Mouse (Mus musculus) kidney, adult 9 months (tissue): ENCODE results near the gene Scd3.
A peak's percentile ranks its signal among the peaks of the same experiment; 100 is the strongest.

Experiments used
- DNase-seq: peaks from one replicate; pipeline ENCODE4 v3.0.0; 2022

Gene Scd3

GRCm38 (mm10) chr19:44203015-44203564 lies at the start of gene Scd3:
Gene Scd3 (plus strand): TSS chr19:44203269.
- DNase-seq = no peak

DNA sequence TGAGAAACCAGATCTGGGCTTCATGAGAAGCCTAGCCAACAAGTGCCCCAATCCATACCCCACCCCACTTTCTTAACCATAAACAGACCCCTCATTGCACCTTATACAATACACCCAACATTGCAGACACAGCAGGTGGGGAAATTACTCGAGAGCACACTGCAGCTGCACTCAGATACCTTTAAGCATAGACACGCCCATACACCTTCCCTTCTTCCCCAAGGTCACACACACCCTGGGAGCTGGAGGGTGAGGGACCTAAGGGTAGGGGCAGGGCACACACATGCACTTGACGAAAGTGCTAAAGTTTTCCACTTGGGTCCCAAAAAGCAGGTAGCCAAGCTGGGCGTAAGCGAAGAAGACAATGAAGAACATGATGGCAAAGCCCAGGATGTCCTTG lies 49.3 kb upstream of the Scd3 start:
- no peak for DNase-seq

- no peak for DNase-seq
These were observed 46.1 kb upstream of the Scd3 start for GRCm38 (mm10) chr19:44157005-44157404.

GRCm38 (mm10) chr19:44159386-44159785 lies 43.7 kb upstream of the Scd3 start:
- DNase-seq = no peak

GRCm38 (mm10) chr19:44161515-44161914 lies 41.6 kb upstream of the Scd3 start:
- no peak for DNase-seq

GRCm38 (mm10) chr19:44174835-44175234 lies 28.2 kb upstream of the Scd3 start:
- no peak for DNase-seq

- DNase-seq = no peak
These were observed 26.3 kb upstream of the Scd3 start for GRCm38 (mm10) chr19:44176741-44177140.

DNA sequence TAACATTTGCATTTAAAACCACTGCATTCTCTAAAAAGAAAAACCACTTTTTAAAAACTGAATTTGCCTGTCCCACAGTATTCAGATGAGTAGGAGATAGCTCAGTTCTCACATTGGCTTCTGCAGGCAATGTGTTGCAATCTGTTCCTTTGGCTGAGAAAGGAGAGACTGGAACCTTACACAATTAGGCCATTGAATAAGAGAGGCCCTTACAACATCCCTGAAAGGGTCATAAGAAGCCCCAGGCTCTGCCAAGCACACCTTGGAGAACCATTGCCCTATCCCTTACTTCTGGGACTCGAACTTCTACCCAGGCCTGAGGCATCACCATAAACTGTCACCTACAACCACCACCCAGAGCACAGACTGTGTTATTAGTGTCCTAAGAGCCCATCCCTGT lies 22.6 kb upstream of the Scd3 start:
- no peak for DNase-seq

- DNase-seq = no peak
These were observed 19.1 kb upstream of the Scd3 start for GRCm38 (mm10) chr19:44183968-44184367.

GRCm38 (mm10) chr19:44189056-44189455 lies 14.0 kb upstream of the Scd3 start:
- no peak for DNase-seq

- no peak for DNase-seq
These were observed 10.7 kb upstream of the Scd3 start, which contains the start of gene Pkd2l1 for GRCm38 (mm10) chr19:44192342-44192741. Gene Pkd2l1 (minus strand): TSS chr19:44192442.

- DNase-seq = peak; percentile 7
These were observed 9.2 kb upstream of the Scd3 start for GRCm38 (mm10) chr19:44193906-44194305.

DNA sequence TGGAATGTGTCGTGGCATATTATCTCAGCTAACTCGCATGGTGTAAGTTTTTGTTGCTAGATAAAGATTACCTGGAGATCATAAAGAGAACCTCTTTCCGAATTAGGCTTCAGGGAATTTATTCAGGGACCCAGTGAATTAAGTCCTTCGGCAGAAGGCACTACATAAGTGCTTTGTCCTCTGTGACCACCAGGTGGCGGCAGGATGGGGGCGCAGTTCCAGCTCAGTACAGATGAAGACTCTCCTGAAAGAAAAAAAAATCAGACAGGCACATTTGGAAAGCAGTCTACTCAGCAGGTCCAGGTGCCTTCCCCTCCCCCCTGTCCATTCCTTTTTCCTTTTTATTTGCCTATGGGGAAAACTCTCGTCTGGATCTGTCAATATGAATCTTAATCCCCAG lies 7.9 kb upstream of the Scd3 start:
- DNase-seq = peak; percentile 52

DNA sequence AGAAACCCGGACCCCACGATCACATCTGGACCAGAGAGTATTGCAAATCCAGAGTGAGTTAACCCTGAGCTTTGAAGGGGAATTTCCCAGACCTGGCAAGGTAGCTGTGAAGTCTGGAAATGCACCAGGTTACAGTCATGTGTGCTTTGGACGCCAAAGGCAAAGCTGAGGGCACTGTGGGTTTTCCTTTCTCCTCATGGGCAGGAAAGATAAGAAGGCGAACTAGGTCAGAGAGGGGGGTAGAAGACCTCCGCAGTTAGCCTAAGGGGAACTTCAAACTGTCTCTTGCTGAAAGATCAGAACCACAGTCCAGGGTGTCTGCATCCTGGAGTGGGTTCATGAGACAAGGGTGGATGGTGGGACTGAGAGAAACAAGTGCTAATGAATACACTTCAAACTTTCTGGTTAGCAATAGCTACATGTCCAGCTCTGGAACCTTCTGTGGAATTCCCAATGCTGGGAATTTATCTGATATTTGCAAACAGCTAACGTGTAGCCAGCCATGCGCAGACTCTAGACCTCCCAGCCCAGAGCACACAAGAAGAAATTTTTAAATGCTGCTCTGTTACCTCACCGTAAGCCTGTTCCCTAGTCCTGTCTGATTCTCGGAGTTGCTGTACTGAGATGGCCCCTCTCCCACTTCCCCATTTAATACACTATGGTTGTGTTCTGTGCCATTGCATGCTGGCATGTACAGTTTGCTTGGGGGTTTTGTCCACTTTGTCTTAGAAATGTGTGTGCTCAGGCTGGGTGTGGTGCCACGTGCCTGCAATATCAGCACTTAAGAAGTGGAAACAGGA lies 5.8 kb upstream of the Scd3 start:
- DNase-seq = no peak

GRCm38 (mm10) chr19:44198494-44198893 lies 4.6 kb upstream of the Scd3 start:
- DNase-seq = no peak

- DNase-seq = peak; percentile 6
These were observed 4.1 kb upstream of the Scd3 start for GRCm38 (mm10) chr19:44198964-44199363.

- no peak for DNase-seq
These were observed 4.0 kb downstream of the Scd3 start for GRCm38 (mm10) chr19:44207079-44207478.

- no peak for DNase-seq
These were observed 12.2 kb downstream of the Scd3 start for GRCm38 (mm10) chr19:44215255-44215654.

GRCm38 (mm10) chr19:44217958-44218525 lies 15.0 kb downstream of the Scd3 start:
- DNase-seq = no peak

DNA sequence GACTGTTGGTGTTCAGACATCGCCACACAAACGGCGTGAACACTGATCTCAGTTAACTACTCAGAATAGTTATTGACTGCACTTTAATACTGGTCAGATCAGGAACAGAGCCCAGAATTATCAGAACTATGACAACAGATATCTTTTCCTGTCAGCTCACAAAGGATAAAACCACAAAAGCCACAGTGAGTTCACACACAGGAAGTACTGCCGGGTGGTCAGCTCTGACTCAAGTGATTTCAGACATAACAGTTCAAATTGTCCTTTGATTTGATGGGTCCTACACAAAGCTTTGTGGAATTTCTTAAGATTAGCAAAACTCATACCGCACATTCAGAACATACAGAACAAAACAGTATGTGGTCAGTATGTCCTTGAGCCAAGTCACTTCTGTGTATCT lies 22.7 kb downstream of the Scd3 start:
- no peak for DNase-seq

- DNase-seq = no peak
These were observed 26.7 kb downstream of the Scd3 start for GRCm38 (mm10) chr19:44229776-44230175.

DNA sequence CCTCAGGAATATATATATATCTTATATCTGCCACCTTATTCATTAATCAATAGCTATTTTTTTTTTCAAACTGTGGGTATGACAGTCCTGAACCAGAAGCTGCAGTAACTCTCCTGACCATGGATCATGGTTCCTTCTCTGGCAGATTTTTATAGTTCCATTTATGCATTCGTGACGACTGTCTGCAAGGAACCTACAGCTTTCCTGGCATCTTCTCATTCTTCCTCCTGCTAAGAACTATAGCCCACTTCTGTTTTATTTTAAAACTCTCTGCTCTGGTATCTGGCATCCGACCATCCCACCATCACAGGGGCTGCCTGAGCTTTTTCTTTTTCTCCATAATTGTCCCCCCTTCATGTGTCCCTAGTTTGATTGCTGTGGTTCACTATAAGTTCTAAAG lies 27.1 kb downstream of the Scd3 start:
- no peak for DNase-seq

- DNase-seq = no peak
These were observed 28.6 kb downstream of the Scd3 start for GRCm38 (mm10) chr19:44231608-44232151.

DNA sequence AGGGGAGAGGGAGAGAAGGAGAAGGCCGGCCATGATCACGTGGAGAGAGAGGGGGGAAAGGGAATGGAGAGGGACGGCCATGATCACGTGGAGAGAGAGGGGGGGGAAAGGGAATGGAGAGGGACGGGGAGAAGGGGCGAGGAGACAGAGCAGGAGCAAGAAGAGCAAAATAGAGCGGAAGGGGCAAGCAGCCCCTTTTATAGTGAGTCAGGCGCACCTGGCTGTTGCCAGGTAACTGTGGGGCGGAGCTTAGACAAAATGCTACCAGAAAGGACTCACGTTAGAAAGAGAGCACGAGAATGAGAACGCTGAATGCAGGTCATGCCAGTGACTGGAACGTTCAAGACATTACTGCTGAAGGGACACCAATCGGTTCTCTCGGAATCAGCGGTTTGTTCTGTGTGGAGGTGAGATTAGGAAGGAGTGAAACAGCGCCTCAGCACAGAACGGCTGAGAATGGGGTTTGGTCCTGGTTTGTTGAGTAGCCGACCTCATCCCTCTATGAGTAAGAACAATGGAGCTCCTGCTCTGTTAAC lies 34.5 kb downstream of the Scd3 start:
- no peak for DNase-seq
